Mouse (Mus musculus) cerebellum, adult 8-10 months (tissue): Measurements from ENCODE around the gene Gm49391.
"Not testable (repeated sequence)": the region's sequence is repeated elsewhere in the genome, so short reads cannot be mapped to it uniquely, and the experiment has no call there.

Experiments
- DNase-seq: peaks from one replicate; pipeline ENCODE4 v3.0.0; 2022

Gene Gm49391

GRCm38 (mm10) chr13:60936500-60936901 is at the start of gene Gm49391, which contains the start of gene Ctla2a:
Gene Gm49391, minus strand, starts transcription at chr13:60936571.
Gene Ctla2a, minus strand, starts transcription at chr13:60936625.
- DNase-seq, result no peak

GRCm38 (mm10) chr13:60972319-60972718 is 35.9 kb upstream of the Gm49391 start:
- DNase-seq, result not testable (repeated sequence)

- not testable (repeated sequence) for DNase-seq
These were observed 27.6 kb upstream of the Gm49391 start for GRCm38 (mm10) chr13:60963985-60964384.

GRCm38 (mm10) chr13:60961706-60962105 is 25.3 kb upstream of the Gm49391 start:
- no peak for DNase-seq

- not testable (repeated sequence) for DNase-seq
These were observed 5.5 kb upstream of the Gm49391 start, which contains the start of gene Tpbpa for GRCm38 (mm10) chr13:60941884-60942283. Gene Tpbpa, minus strand, starts transcription at chr13:60941984.

- DNase-seq, result not testable (repeated sequence)
These were observed 881 bp downstream of the Gm49391 start, which contains the start of gene Gm49393 for GRCm38 (mm10) chr13:60935490-60935889. Gene Gm49393, minus strand, starts transcription at chr13:60935590.

GRCm38 (mm10) chr13:60904780-60905179 is 31.6 kb downstream of the Gm49391 start, which contains the start of gene Tpbpb:
Gene Tpbpb, minus strand, starts transcription at chr13:60904880.
- DNase-seq, result not testable (repeated sequence)

GRCm38 (mm10) chr13:60897328-60897727 is 39.0 kb downstream of the Gm49391 start, which contains the start of gene Ctla2b:
Gene Ctla2b, minus strand, starts transcription at chr13:60897447.
- no peak for DNase-seq

- not testable (repeated sequence) for DNase-seq
These were observed 39.6 kb downstream of the Gm49391 start, which contains the start of gene Gm49392 for GRCm38 (mm10) chr13:60896794-60897193. Gene Gm49392, minus strand, starts transcription at chr13:60896894.

GRCm38 (mm10) chr13:60895406-60896160 is 40.8 kb downstream of the Gm49391 start:
- DNase-seq, result no peak

- DNase-seq, result no peak
These were observed 44.1 kb downstream of the Gm49391 start for GRCm38 (mm10) chr13:60892301-60892700.

GRCm38 (mm10) chr13:60864281-60864680 is 72.1 kb downstream of the Gm49391 start, which contains the start of gene 4930486L24Rik:
Gene 4930486L24Rik, minus strand, starts transcription at chr13:60864475.
- no peak for DNase-seq

GRCm38 (mm10) chr13:60848241-60849120 is 87.9 kb downstream of the Gm49391 start:
- DNase-seq, result no peak
